Mouse (Mus musculus): ENCODE data around the gene Slc22a12.

DNA sequence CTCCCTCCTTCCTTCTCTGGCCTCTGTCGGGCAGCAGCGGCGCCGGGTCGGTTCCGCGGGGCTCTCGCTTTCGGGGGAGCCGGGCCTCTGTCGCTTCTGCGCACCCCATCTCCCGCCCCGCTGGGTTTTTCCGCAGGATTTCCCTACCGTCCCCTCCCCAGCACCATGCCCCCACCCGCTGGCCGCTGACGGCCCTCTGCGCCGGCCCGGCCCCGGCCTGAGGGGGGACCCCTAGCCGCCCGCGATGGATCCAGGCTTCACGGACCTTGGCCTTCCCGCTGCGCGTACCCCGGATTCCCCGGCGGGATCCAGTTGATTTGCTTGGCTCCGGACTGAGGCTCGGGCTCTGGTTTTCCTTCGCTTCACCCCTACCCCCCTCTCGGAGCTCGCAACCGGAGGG lies 45.0 kb downstream of the Slc22a12 start:
- TF ChIP-seq POLR2A (IDR thresholded peaks at IDR 0.05; ENCODE audit: low read depth, low read length) = no peak
- no peak for TF ChIP-seq CTCF (IDR thresholded peaks at IDR 0.05; ENCODE audit: borderline replicate concordance, insufficient read depth, low read length)

Measured in embryonic fibroblast, embryonic 13.5 days (primary cell).